Mouse (Mus musculus): ENCODE results near the gene Dapk2. TPM values are rescaled to one million over a fixed set of nuclear protein-coding genes. Genes with fewer than 3 reads are reported as not detected.

The Dapk2 gene
- polyA plus RNA-seq, 1 experiment: 32.8 TPM

DNA sequence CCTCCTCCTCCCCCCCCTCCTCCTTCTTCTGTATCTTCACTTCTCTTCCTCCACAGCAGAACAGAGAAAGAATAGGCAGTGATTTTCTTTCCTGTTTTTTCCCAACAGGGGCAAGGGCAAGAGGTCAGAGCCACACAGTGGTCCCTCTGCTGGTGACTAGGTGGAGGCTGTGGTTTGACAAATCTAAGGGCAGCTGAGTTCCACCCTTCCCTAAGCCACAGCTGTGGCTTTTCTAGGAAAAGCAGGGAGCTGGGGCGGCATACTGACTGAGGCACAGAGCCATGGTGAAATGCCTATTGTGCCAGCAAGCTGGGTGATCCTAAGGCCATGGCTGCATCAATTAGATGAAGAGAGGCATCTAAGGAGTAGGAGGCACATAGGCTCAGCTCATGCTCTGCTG lies 79.7 kb downstream of the Dapk2 start:
- no peak for DNase-seq
- TF ChIP-seq CTCF (IDR thresholded peaks at IDR 0.05; ENCODE audit: insufficient read depth, low read length) (no peak), POLR2A (IDR thresholded peaks at IDR 0.05; ENCODE audit: borderline replicate concordance, extremely low read depth, low read depth, low read length) (no peak)
- WGBS: 68% methylated on average over 1 of the region's 1 CpGs
- H3K4me1 ChIP-seq (ENCODE audit: control insufficient read depth, insufficient read depth, low read length): peaks cover 17% of the 10 kb centered on the region
- H3K4me3 ChIP-seq (replicated peaks; ENCODE audit: extremely low read depth, low read depth, low read length): no peak overlapping the region

DNA sequence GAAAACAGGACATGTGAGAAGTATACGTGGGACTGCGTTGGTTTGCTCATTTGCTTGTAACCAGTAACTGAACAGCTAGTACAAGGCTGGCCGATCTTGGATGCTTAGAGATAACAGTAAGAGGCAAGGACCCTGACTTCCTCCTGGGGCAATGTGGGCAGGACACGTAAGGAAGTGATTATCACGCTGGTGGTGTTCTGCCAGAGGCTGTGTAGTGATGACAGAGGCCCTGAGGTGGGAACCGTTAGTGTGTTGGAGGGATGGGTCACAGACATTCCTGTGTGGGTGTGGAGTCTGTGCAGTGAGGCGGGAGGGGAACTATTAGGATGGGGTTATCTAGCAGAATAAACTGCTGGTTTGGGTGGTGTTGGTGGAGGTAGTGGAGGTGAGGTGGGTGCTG lies 81.2 kb downstream of the Dapk2 start:
- WGBS: 55% methylated on average over 7 of the region's 7 CpGs
- no peak for DNase-seq
- H3K4me1 ChIP-seq (ENCODE audit: control insufficient read depth, insufficient read depth, low read length): peaks cover 20% of the 10 kb centered on the region
- no peak overlapping the region for H3K4me3 ChIP-seq (replicated peaks; ENCODE audit: extremely low read depth, low read depth, low read length)
- TF ChIP-seq POLR2A (IDR thresholded peaks at IDR 0.05; ENCODE audit: borderline replicate concordance, extremely low read depth, low read depth, low read length): no peak
- TF ChIP-seq CTCF (IDR thresholded peaks at IDR 0.05; ENCODE audit: insufficient read depth, low read length): no peak

DNA sequence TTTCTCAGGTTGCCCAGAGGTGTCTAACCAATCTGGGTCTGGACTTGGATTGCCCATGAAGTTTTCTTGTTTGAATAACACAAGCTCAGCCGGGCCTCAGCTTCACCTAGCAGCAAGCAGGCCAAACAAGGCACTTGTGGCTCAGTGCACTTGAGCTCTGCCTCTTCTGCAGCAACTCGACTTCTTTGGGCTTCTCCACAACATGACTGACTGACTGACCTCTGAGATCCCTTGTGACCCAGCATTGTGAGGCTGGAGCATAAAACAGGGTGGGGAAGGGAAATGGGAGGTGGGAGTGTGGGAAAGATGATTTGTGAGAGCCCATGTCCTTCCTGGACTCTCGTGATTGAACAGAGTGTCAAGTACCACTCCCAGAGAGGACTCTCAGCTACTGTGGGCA lies 81.7 kb downstream of the Dapk2 start:
- TF ChIP-seq CTCF (IDR thresholded peaks at IDR 0.05; ENCODE audit: insufficient read depth, low read length): no peak
- TF ChIP-seq POLR2A (IDR thresholded peaks at IDR 0.05; ENCODE audit: borderline replicate concordance, extremely low read depth, low read depth, low read length): no peak
- 46% methylated on average over 3 of the region's 3 CpGs for WGBS
- Histone ChIP-seq H3K4me3 (replicated peaks; ENCODE audit: extremely low read depth, low read depth, low read length) (no peak overlapping the region), H3K4me1 (ENCODE audit: control insufficient read depth, insufficient read depth, low read length) (peaks cover 20% of the 10 kb centered on the region)
- DNase-seq: peak; percentile 58

DNA sequence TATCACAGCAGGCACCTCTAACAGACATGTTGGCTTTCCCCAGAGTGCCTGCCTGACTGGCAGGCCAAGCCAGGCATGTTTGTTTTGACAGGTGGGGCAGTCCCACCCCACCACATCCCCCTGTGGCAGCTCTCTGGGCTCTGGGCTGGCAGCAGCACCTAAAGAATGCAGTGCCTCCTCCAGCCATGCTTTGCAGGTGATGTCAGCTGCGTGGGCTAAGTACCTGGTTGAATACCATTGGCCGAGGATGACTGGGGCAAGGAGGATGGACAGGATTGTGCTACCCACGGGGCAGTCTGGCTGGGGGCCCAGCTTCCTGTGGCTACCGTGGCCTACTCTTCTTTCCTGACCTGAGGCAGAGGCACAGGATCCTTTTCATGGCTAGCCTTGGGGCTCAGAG lies 82.5 kb downstream of the Dapk2 start:
- peak; percentile 56 for DNase-seq
- H3K4me3 ChIP-seq (replicated peaks; ENCODE audit: extremely low read depth, low read depth, low read length): no peak overlapping the region
- peaks cover 25% of the 10 kb centered on the region for H3K4me1 ChIP-seq (ENCODE audit: control insufficient read depth, insufficient read depth, low read length)
- TF ChIP-seq POLR2A (IDR thresholded peaks at IDR 0.05; ENCODE audit: borderline replicate concordance, extremely low read depth, low read depth, low read length) (no peak), CTCF (IDR thresholded peaks at IDR 0.05; ENCODE audit: insufficient read depth, low read length) (no peak)
- WGBS: 18% methylated on average over 4 of the region's 4 CpGs

DNA sequence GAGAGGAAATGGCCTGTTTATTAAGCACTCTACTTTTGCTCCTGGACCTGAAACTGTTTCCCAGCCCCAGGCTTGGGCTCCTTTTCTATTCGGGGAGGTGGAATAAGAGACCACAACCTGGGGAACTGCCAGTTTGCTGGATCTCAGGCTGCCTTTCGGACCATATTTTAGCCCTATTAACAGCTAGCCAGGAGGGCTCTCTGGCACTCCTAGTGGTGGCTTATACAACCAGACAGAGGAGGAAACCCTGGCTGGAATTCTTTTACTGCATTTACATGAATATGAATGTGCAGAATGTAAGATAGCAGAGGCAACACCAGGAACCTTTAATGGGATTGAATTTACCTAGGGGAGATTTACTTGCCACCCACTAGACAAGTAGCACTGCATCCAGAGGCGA lies 83.0 kb downstream of the Dapk2 start:
- WGBS: 46% methylated on average over 3 of the region's 3 CpGs
- Histone ChIP-seq H3K4me1 (ENCODE audit: control insufficient read depth, insufficient read depth, low read length) (peaks cover 30% of the 10 kb centered on the region), H3K4me3 (replicated peaks; ENCODE audit: extremely low read depth, low read depth, low read length) (no peak overlapping the region)
- TF ChIP-seq POLR2A (IDR thresholded peaks at IDR 0.05; ENCODE audit: borderline replicate concordance, extremely low read depth, low read depth, low read length) (no peak), CTCF (IDR thresholded peaks at IDR 0.05; ENCODE audit: insufficient read depth, low read length) (peak; percentile 42; the same call in 1 of the 2 replicates)
- DNase-seq: no peak

DNA sequence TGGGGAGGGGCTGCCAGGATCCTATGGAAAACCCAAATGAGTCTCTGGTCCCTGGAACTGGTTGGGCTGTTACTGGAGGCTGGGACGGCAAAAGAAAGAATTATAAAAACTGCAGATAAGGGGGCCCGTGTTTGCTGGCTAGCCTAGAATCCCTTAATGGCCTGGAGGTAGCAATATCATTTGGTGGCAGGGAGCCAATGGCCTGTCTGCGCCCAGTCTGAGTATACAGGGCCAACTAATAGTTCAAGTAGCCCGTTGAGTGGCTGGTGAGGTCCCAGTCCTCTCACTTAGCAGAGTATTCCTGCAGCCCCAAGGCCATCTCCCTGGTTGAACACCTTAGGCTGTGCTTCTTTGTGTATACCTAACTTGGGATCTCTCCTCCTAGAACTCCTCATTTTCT lies 83.7 kb downstream of the Dapk2 start:
- peaks cover 34% of the 10 kb centered on the region for H3K4me1 ChIP-seq (ENCODE audit: control insufficient read depth, insufficient read depth, low read length)
- 47% methylated on average over 4 of the region's 4 CpGs for WGBS
- no peak for DNase-seq
- H3K4me3 ChIP-seq (replicated peaks; ENCODE audit: extremely low read depth, low read depth, low read length): no peak overlapping the region
- TF ChIP-seq CTCF (IDR thresholded peaks at IDR 0.05; ENCODE audit: insufficient read depth, low read length) (no peak), POLR2A (IDR thresholded peaks at IDR 0.05; ENCODE audit: borderline replicate concordance, extremely low read depth, low read depth, low read length) (no peak)

DNA sequence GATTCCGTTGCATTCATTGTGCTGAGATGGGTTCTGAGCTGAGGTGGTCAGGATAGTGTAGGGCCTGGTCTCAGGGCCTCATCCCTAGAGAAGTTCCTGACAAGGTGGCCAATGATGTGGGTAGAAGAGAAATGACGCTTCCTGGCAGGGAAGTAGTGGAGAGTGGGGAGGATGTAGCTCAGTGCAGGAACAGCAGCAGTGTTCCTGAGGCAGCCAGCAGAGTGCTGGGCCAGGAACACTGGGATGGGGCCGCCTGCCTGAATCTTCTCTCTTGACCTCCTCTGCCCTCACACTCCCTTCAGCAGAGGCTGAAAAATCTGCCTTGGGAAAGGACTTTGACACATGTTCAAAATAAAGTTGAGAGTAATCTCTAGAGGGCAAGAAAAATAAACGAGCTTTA lies 85.2 kb downstream of the Dapk2 start:
- WGBS: 53% methylated on average over 4 of the region's 4 CpGs
- Histone ChIP-seq H3K4me1 (ENCODE audit: control insufficient read depth, insufficient read depth, low read length) (peaks cover 34% of the 10 kb centered on the region), H3K4me3 (replicated peaks; ENCODE audit: extremely low read depth, low read depth, low read length) (no peak overlapping the region)
- no peak for DNase-seq
- TF ChIP-seq CTCF (IDR thresholded peaks at IDR 0.05; ENCODE audit: insufficient read depth, low read length): no peak
- TF ChIP-seq POLR2A (IDR thresholded peaks at IDR 0.05; ENCODE audit: borderline replicate concordance, extremely low read depth, low read depth, low read length): no peak

DNA sequence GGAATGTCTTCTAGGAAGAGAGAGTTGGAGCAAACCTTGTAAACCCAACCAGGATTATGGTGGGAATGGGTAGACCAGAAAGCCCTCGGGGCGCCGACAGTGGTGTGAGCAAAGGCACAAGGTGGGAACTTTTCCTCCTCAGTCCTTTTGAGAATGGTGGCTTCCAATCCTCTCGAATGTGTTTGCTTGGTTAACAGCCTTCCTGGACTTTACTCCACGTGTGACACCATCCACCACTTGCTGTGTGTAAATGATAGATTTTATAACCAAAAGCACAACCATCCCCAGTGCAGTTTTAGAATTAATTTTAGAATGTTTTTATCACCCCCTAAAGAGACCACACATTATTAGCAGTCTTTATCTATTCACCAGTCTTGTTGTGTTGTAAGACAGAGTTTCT lies 86.1 kb downstream of the Dapk2 start:
- Histone ChIP-seq H3K4me3 (replicated peaks; ENCODE audit: extremely low read depth, low read depth, low read length) (no peak overlapping the region), H3K4me1 (ENCODE audit: control insufficient read depth, insufficient read depth, low read length) (peaks cover 34% of the 10 kb centered on the region)
- 89% methylated on average over 5 of the region's 5 CpGs for WGBS
- DNase-seq: no peak
- no peak for TF ChIP-seq CTCF (IDR thresholded peaks at IDR 0.05; ENCODE audit: insufficient read depth, low read length)
- no peak for TF ChIP-seq POLR2A (IDR thresholded peaks at IDR 0.05; ENCODE audit: borderline replicate concordance, extremely low read depth, low read depth, low read length)

DNA sequence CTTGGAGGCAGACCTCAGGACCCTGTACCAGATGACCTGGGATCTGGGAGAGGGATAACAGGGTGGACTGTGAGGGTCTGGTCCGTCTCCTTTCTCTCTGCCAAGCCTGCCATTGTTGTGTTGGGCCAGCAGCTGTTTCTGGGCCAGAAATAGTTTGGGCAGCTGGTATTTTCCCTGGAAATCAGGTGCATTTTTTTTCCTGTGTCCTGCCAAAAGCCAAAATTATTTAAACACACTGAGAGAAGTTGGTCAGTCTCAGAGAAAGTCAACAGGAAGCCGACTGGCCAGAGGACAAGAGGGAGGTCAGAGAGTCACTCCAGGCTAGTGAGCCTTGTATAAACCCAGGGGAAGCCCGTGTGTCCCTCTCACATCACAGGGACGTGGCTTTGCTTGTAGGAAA lies 87.7 kb downstream of the Dapk2 start:
- Histone ChIP-seq H3K4me3 (replicated peaks; ENCODE audit: extremely low read depth, low read depth, low read length) (no peak overlapping the region), H3K4me1 (ENCODE audit: control insufficient read depth, insufficient read depth, low read length) (peaks cover 24% of the 10 kb centered on the region)
- no peak for DNase-seq
- 17% methylated on average over 4 of the region's 4 CpGs for WGBS
- no peak for TF ChIP-seq CTCF (IDR thresholded peaks at IDR 0.05; ENCODE audit: insufficient read depth, low read length)
- no peak for TF ChIP-seq POLR2A (IDR thresholded peaks at IDR 0.05; ENCODE audit: borderline replicate concordance, extremely low read depth, low read depth, low read length)

DNA sequence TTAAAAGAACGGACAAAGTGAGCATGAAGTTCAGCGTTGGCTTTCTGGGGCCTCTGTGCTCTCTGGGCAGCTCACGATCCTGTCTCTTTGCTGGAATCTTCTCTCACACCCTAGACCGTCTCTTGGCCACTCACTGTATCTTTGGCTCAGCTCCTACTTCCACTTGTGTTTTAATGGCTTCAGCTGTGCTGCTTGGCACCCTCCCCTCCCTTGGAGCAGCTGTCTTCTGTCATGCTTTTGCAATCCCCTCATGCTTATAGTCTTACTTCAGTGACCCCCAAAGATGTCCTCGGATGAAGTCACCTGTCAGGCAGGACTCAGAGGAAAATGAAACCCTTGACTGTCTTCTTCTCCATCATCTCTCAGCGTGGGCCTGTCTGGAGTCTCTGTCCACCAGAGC lies 91.3 kb downstream of the Dapk2 start:
- 64% methylated on average over 6 of the region's 6 CpGs for WGBS
- DNase-seq: no peak
- TF ChIP-seq CTCF (IDR thresholded peaks at IDR 0.05; ENCODE audit: insufficient read depth, low read length): no peak
- TF ChIP-seq POLR2A (IDR thresholded peaks at IDR 0.05; ENCODE audit: borderline replicate concordance, extremely low read depth, low read depth, low read length): no peak
- H3K4me1 ChIP-seq (ENCODE audit: control insufficient read depth, insufficient read depth, low read length): peaks cover 14% of the 10 kb centered on the region
- no peak overlapping the region for H3K4me3 ChIP-seq (replicated peaks; ENCODE audit: extremely low read depth, low read depth, low read length)
